Mouse (Mus musculus) hindbrain, embryonic 16.5 days (tissue): ENCODE data around the gene Nfix. TPM values are rescaled to one million over a fixed set of nuclear protein-coding genes. Genes with fewer than 3 reads are reported as not detected.

Experiments used
- ATAC-seq: fragments of 200-750 bp; cut with Nextera tagmentation; 2 replicates; pipeline ENCODE4 v1.8.0; 2017; ENCODE audit warnings: moderate TSS enrichment, moderate library complexity
- H3K27ac ChIP-seq: fragments of 300-500 bp; sonication (generic); 2 replicates; pipeline ENCODE4 v1.5.1; 2014; ENCODE audit warnings: low read depth, mild to moderate bottlenecking, control low read depth, low read length, moderate library complexity
- H3K27me3 ChIP-seq: fragments of 300-500 bp; sonication (generic); replicated peaks from 2 replicates; pipeline ENCODE4 v1.6.1; 2014; ENCODE audit warnings: low read length; ENCODE audit not compliant: control insufficient read depth, insufficient read depth
- H3K36me3 ChIP-seq: fragments of 300-500 bp; sonication (generic); 2 replicates; pipeline ENCODE4 v1.6.1; 2014; ENCODE audit warnings: mild to moderate bottlenecking, low read length, moderate library complexity, mixed read lengths; ENCODE audit not compliant: control insufficient read depth, insufficient read depth
- H3K4me1 ChIP-seq: fragments of 300-500 bp; sonication (generic); 2 replicates; pipeline ENCODE4 v1.6.1; 2014; ENCODE audit warnings: low read depth, low read length; ENCODE audit not compliant: control insufficient read depth, insufficient read depth
- H3K4me2 ChIP-seq: fragments of 300-500 bp; sonication (generic); 2 replicates; pipeline ENCODE4 v1.6.1; 2014; ENCODE audit warnings: mild to moderate bottlenecking, low read length, control low read depth, moderate library complexity
- H3K4me3 ChIP-seq: fragments of 300-500 bp; sonication (generic); 2 replicates; pipeline ENCODE4 v1.5.1; 2014; ENCODE audit warnings: mild to moderate bottlenecking, low read length, control low read depth, moderate library complexity
- H3K9ac ChIP-seq: fragments of 300-500 bp; sonication (generic); 2 replicates; pipeline ENCODE4 v1.6.1; 2014; ENCODE audit warnings: low read depth, mild to moderate bottlenecking, control low read depth, low read length, moderate library complexity
- H3K9me3 ChIP-seq: fragments of 300-500 bp; sonication (generic); 2 replicates; pipeline ENCODE4 v1.6.1; 2014; ENCODE audit warnings: mild to moderate bottlenecking, low read length, moderate library complexity; ENCODE audit not compliant: control insufficient read depth
- WGBS: fragments of 180-500 bp; shearing (Covaris S2); extraction: QIAGEN DNeasy Blood & Tissue Kit; methylation state at CpG from one replicate; pipeline ENCODE4 v1.1.7; 2014; 5-methylcytosine and 5-hydroxymethylcytosine counted together
- polyA plus RNA-seq: library from polyadenylated mRNA; unstranded; fragments of >200 nt; fragmentation: Nextera tagmentation; extraction: Ambion mirVana; gene quantifications from 2 replicates; pipeline ENCODE4 v1.2.1, GENCODE M21; 2015

Nfix gene
- polyA plus RNA-seq, 1 experiment from 2014 or later: 109 TPM

DNA sequence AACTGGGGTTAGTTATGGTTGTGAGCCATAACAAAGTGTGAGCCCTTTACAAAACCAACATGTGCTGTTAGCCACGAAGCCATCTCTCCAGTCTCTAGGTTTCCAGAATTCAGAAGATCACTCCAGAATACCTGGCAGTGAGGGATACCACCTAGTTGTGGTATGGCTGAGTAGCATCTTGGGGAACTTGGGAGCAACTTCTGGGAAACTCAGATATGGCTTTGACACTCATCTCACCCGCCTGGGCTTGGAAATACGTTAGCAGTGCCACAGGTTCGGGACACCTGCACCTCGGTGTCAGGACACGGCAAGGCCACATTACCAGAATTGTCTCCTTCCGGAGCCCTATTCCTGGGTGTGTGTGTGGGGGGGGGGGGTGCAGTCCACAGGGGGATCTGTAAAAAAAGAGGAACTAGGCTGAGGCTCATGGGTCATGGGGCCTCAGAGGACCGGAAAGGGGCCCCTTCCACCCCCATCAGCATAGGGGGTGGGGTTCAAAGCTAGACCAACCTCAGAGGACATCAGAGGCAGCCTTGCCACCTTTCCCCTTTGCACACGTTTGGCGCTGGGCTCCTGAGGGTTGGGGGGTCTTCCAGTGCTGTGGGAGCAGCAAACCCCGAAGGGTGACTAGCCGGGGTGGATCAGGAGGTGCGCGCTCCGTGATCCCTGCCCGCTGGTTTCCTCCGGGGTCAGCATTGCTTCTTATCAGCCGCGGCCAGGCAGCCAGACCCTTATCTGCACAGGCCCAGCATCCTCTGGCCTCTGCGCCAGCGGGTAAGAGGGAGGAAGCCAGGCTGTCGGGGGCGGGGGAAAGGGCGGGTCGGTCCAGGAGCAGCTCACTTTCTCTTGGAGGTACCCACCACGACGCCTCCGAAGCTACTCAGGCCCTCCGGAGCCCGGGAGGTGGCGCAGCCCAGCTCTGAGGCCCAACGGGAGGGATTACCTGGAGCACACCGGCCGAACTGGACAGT, 98.9 kb downstream of the Nfix start, which contains the start of gene Lyl1:
Lyl1 (plus strand) TSS at position 517 of the 971 bp plus-strand sequence.
- Histone ChIP-seq H3K4me1 (peaks cover 12% of the 10 kb centered on the region), H3K27ac (peak within 1 kb of the TSS; percentile 24), H3K4me2 (no peak within 1 kb of the TSS; the same call in 1 of the 2 replicates), H3K9me3 (no peaks in the 10 kb centered on the region), H3K36me3 (peaks cover 18% of the 10 kb centered on the region), H3K27me3 (peaks cover 17% of the 10 kb centered on the region), H3K9ac (peak within 1 kb of the TSS; percentile 36), H3K4me3 (no peak within 1 kb of the TSS)
- 16% methylated on average over 34 of the region's 34 CpGs for WGBS
- no peak; the same call in 1 of the 2 replicates for ATAC-seq

GRCm38 (mm10) chr8:84700526-84700925, 99.6 kb downstream of the Nfix start:
- H3K9me3 ChIP-seq: no peaks in the 10 kb centered on the region
- peaks cover 18% of the 10 kb centered on the region for H3K36me3 ChIP-seq
- no peak overlapping the region for H3K9ac ChIP-seq
- ATAC-seq: no peak
- H3K4me3 ChIP-seq: no peak overlapping the region
- H3K27me3 ChIP-seq: peaks cover 17% of the 10 kb centered on the region
- no peak overlapping the region; the same call in 1 of the 2 replicates for H3K27ac ChIP-seq
- no peak overlapping the region for H3K4me2 ChIP-seq
- H3K4me1 ChIP-seq: peaks cover 10% of the 10 kb centered on the region
- 87% methylated on average over 5 of the region's 5 CpGs for WGBS

DNA sequence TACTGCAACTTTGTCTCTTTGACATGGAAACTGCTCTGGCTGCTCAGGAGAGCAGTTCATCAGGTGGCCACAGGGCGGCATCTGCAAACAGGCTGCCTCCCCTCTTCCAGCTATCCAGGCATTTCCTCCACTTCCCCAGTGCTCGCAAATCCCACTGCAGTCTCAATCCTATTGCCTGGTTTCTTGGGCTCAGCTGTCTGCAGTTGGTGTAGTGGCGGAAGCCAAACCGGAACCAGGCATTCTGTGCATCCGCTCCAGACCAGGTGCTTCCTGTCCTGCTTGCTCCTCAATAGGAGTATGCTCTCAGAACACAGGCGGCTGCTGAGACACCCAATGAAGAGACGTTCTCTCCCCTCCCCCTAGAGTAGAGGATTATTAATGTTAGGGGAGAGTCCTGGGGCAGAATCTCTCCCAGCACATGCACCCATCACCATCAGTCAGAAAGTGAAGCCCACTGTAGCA, 100.3 kb downstream of the Nfix start:
- Histone ChIP-seq H3K4me3 (no peak overlapping the region), H3K27ac (peak overlapping the region; percentile 40), H3K36me3 (peaks cover 18% of the 10 kb centered on the region), H3K9ac (no peak overlapping the region), H3K27me3 (peaks cover 17% of the 10 kb centered on the region), H3K9me3 (no peaks in the 10 kb centered on the region), H3K4me1 (peaks cover 7% of the 10 kb centered on the region), H3K4me2 (no peak overlapping the region)
- 0 out of 2 replicates have a peak, but pooled peaks have one; percentile 16 for ATAC-seq
- WGBS: 54% methylated on average over 7 of the region's 7 CpGs

GRCm38 (mm10) chr8:84698929-84699401, 101.2 kb downstream of the Nfix start:
- ATAC-seq: no peak
- H3K4me2 ChIP-seq: no peak overlapping the region
- H3K36me3 ChIP-seq: peaks cover 18% of the 10 kb centered on the region
- H3K9ac ChIP-seq: no peak overlapping the region
- 89% methylated on average over 9 of the region's 9 CpGs for WGBS
- H3K9me3 ChIP-seq: no peaks in the 10 kb centered on the region
- peaks cover 3% of the 10 kb centered on the region for H3K4me1 ChIP-seq
- no peak overlapping the region for H3K4me3 ChIP-seq
- peak overlapping the region; percentile 40 for H3K27ac ChIP-seq
- H3K27me3 ChIP-seq: peaks cover 17% of the 10 kb centered on the region

GRCm38 (mm10) chr8:84698288-84698687, 101.9 kb downstream of the Nfix start:
- no peak for ATAC-seq
- 95% methylated on average over 5 of the region's 5 CpGs for WGBS
- H3K36me3 ChIP-seq: peaks cover 23% of the 10 kb centered on the region

DNA sequence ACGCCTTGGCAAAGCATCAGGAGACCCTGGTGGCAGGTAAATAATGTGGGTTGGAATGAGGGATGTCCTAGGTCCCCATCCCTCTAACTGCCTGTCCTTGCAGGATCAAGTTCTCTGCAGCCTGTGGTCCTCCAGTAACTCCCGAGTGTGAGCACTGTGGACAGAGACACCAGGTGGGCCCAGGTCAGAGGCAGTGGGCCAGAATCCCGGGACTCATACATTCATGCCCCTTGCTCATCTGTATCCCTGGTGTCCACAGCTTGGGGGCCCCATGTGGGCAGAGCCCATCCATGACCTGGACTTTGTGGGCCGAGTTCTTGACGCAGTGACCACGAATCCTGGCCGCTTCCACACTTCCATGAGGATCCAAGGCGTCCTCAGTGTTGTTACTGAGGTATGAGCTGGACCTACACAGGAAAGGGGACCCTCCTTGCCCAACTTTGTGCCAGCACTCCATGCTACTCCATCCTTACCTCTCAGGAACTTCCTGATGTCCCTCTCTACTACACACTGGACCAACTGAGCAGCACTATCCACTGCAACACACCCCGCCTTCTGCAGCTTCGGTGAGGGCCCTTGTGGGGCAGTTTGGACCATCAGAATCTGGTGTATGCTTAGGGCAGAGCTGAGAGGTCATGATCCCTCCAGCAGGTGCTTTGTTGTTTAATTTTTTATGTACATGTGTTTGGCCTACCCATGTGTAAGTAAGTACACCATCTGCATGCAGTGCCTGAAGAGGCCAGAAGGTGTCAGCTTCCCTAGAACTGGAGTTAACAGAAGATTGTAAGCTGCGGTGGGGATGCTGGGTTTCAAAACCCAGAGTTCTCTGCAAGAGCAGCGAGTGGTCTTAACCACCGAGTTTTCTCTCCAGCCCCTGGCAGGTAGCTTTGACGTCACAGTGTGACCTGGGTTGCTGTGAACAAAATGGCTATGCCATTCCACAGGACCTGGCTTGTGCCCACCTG, 102.7 kb downstream of the Nfix start:
- H3K4me2 ChIP-seq: no peak overlapping the region

More at GRCm38 (mm10) chr8:84698288-84698687, 101.9 kb downstream of the Nfix start:
- Histone ChIP-seq H3K27ac (no peak overlapping the region; the same call in 1 of the 2 replicates), H3K4me2 (no peak overlapping the region), H3K27me3 (peaks cover 11% of the 10 kb centered on the region), H3K9me3 (no peaks in the 10 kb centered on the region), H3K4me3 (no peak overlapping the region), H3K4me1 (no peaks in the 10 kb centered on the region), H3K9ac (no peak overlapping the region)

DNA sequence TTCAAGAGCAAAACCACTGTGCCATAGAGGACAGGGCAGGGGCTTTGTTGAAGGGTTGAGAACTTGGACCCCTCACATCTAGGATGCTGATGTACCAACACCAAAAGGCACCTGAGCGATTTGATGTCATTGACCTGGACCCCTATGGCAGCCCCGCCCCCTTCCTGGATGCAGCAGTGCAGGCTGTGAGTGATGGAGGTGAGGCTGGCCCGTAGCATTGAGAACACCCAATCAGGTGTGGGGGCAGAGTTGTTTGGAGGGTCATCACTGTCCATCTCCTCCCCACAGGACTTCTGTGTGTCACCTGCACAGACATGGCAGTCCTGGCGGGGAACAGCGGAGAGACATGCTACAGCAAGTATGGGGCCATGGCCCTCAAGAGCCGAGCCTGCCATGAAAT, 105.0 kb downstream of the Nfix start:
- ATAC-seq: no peak
- Histone ChIP-seq H3K9ac (no peak overlapping the region), H3K36me3 (peaks cover 33% of the 10 kb centered on the region), H3K27me3 (no peaks in the 10 kb centered on the region), H3K9me3 (no peaks in the 10 kb centered on the region), H3K4me1 (peaks cover 4% of the 10 kb centered on the region), H3K4me2 (no peak overlapping the region), H3K4me3 (no peak overlapping the region), H3K27ac (no peak overlapping the region)
- WGBS: 98% methylated on average over 6 of the region's 6 CpGs

More for the DNA sequence above, 102.7 kb downstream of the Nfix start:
- no peak for ATAC-seq
- Histone ChIP-seq H3K9me3 (no peaks in the 10 kb centered on the region), H3K27ac (no peak overlapping the region), H3K4me1 (no peaks in the 10 kb centered on the region), H3K9ac (no peak overlapping the region), H3K36me3 (peaks cover 23% of the 10 kb centered on the region), H3K4me3 (no peak overlapping the region), H3K27me3 (peaks cover 4% of the 10 kb centered on the region)
- 90% methylated on average over 14 of the region's 14 CpGs for WGBS

- Histone ChIP-seq H3K4me3 (no peak overlapping the region), H3K4me1 (peaks cover 14% of the 10 kb centered on the region), H3K27ac (no peak overlapping the region), H3K9ac (no peak overlapping the region), H3K9me3 (no peaks in the 10 kb centered on the region), H3K27me3 (no peaks in the 10 kb centered on the region), H3K36me3 (peaks cover 31% of the 10 kb centered on the region), H3K4me2 (no peak overlapping the region)
- ATAC-seq: no peak
- 81% methylated on average over 4 of the region's 4 CpGs for WGBS
Measured at GRCm38 (mm10) chr8:84693332-84693731, 106.8 kb downstream of the Nfix start.
